Mouse (Mus musculus): ENCODE measurements around the gene Polr2j. TPM values are rescaled to one million over a fixed set of nuclear protein-coding genes. Genes with fewer than 3 reads are reported as not detected.
A peak's percentile ranks its signal among the peaks of the same experiment; 100 is the strongest.

Polr2j gene
- polyA plus RNA-seq, 1 experiment from 2014 or later, result 270 TPM

DNA sequence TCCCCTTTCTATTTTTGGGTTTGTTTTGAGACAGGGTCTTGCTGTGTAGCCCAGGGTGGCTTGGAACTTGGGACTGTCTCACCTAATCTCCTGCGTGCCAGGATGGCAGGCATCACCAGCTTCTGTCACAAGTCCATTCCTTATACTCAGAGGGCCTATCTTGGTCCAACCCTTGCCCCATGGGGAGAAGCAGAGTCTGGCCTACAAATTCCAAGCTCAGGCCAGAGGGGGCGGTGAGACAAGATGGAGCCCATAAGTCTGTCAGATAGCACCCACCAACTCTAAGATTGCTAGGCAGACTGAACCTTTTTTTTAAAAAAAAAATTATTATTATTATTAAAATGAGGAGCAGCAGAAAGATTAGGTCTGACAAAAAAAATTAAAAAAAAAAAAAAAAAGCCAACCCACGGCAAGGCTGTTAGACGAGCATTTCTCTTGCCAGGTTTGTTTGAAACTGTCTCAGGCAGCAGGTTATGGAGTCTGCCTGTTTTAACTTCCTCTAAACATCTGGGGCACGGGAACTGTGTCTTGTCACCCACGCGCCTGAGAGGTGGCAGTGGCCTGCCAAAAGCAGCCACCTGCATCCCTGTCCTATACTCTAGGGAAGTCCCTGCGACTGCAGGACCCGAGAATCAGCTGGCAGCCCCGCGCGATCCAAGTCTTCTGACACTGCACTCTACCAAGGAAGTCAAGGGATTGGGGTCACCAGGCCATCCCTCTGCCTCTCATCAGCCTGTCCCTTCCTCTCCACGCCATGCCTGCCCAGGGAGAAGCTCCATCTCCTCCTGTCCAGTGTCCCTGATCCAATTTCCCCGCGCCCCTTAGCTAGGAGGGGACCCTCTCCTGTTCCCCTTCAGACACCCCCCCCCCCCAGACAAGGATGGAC is 53.4 kb downstream of the Polr2j start:
- WGBS, result 11% methylated on average over 15 of the region's 15 CpGs
- H3K4me1 ChIP-seq (ENCODE audit: control insufficient read depth, insufficient read depth, low read length), result peaks cover 13% of the 10 kb centered on the region; the same call in 1 of the 2 replicates
- no peaks in the 10 kb centered on the region for H3K9me3 ChIP-seq (ENCODE audit: control insufficient read depth, low read length)
- peak overlapping the region; percentile 63 for H3K9ac ChIP-seq (ENCODE audit: low read depth, low read length)
- peak; percentile 58 for ATAC-seq (ENCODE audit: low FRiP score, low TSS enrichment)
- no peaks in the 10 kb centered on the region for H3K27me3 ChIP-seq (ENCODE audit: control insufficient read depth, insufficient read depth, low read length)
- peak overlapping the region; percentile 54 for H3K4me3 ChIP-seq (ENCODE audit: low read length)
- no peak overlapping the region; the same call in 1 of the 2 replicates for H3K27ac ChIP-seq (ENCODE audit: low read depth, low read length)
- H3K36me3 ChIP-seq (ENCODE audit: control insufficient read depth, insufficient read depth, low read length), result no peaks in the 10 kb centered on the region
- peak overlapping the region; percentile 84 for H3K4me2 ChIP-seq (replicated peaks; ENCODE audit: low read depth, low read length)

DNA sequence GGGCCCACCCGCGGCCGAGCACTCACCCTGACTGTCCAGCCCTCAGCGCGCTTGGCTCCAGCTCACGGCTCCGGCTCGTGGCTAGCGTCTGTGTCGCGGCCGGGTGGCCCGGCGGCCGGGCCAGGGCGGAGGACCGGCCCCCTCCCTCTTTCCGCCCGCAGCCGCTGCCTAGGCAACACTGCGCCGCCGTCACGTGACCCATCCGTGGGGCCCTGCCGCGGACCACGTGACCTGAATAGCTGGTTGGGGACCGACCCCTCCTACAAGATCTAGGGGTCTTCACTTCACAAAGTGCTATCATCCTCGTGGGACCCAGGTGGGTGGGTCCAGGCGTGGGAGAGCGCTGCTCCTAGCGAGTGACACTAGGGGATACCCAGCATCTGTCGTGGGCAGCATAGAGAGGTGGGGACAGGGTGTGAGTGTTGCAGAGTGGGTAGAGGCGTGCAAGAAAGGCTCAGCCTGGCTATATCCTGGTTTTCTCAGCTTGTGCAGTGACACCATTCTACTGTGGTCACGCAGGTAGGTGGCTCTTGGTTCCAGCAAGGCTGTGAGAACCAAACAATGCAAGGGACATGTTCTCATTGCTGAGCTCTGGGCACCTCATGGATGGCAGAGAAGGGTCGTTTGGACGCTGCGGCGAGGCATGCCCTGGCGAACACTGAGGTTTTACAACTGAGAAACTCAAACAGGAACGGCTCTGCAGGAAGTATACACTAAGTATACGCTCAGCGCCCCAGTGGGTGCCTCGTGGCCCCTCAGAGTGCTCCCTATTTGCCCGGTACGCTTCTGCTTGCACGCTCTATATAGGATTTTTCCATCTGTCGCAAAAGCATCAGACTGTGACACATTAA is 54.3 kb downstream of the Polr2j start, which contains the start of gene Orai2:
Gene Orai2, minus strand, starts transcription at position 202 of the 851 bp plus-strand sequence.
- WGBS, result 3% methylated on average over 49 of the region's 49 CpGs

GRCm38 (mm10) chr5:136171363-136172341 is 55.2 kb downstream of the Polr2j start:
- H3K4me2 ChIP-seq (replicated peaks; ENCODE audit: low read depth, low read length), result peak overlapping the region; percentile 84
- H3K27ac ChIP-seq (ENCODE audit: low read depth, low read length), result no peak overlapping the region
- peak overlapping the region; percentile 54 for H3K4me3 ChIP-seq (ENCODE audit: low read length)
- H3K27me3 ChIP-seq (ENCODE audit: control insufficient read depth, insufficient read depth, low read length), result no peaks in the 10 kb centered on the region
- no peak overlapping the region for H3K9ac ChIP-seq (ENCODE audit: low read depth, low read length)
- no peak for ATAC-seq (ENCODE audit: low FRiP score, low TSS enrichment)
- H3K36me3 ChIP-seq (ENCODE audit: control insufficient read depth, insufficient read depth, low read length), result no peaks in the 10 kb centered on the region
- WGBS, result 32% methylated on average over 17 of the region's 17 CpGs
- H3K9me3 ChIP-seq (ENCODE audit: control insufficient read depth, low read length), result no peaks in the 10 kb centered on the region
- peaks cover 13% of the 10 kb centered on the region; the same call in 1 of the 2 replicates for H3K4me1 ChIP-seq (ENCODE audit: control insufficient read depth, insufficient read depth, low read length)

More for the DNA sequence above, 54.3 kb downstream of the Polr2j start, which contains the start of gene Orai2:
- H3K36me3 ChIP-seq (ENCODE audit: control insufficient read depth, insufficient read depth, low read length), result no peaks in the 10 kb centered on the region
- no peak within 1 kb of the TSS; the same call in 1 of the 2 replicates for H3K27ac ChIP-seq (ENCODE audit: low read depth, low read length)
- peak; percentile 92 for ATAC-seq (ENCODE audit: low FRiP score, low TSS enrichment)
- peaks cover 13% of the 10 kb centered on the region; the same call in 1 of the 2 replicates for H3K4me1 ChIP-seq (ENCODE audit: control insufficient read depth, insufficient read depth, low read length)
- H3K9me3 ChIP-seq (ENCODE audit: control insufficient read depth, low read length), result no peaks in the 10 kb centered on the region
- peak within 1 kb of the TSS; percentile 54 for H3K4me3 ChIP-seq (ENCODE audit: low read length)
- H3K27me3 ChIP-seq (ENCODE audit: control insufficient read depth, insufficient read depth, low read length), result no peaks in the 10 kb centered on the region
- H3K4me2 ChIP-seq (replicated peaks; ENCODE audit: low read depth, low read length), result peak within 1 kb of the TSS; percentile 84
- H3K9ac ChIP-seq (ENCODE audit: low read depth, low read length), result peak within 1 kb of the TSS; percentile 63

Small RNA genes lying within 50 kb of the gene (microRNA-seq; reads per million reads assigned to microRNA genes)
- 1.1 reads per million for gene Mir7035

Other genes starting within 250 kb of the Polr2j start
- 32.4 and 36.9 TPM in 2 replicates for gene Hspb1, start 228.7 kb upstream of the Polr2j start, polyA plus RNA-seq (2014; fragmentation: Nextera tagmentation; extraction: Ambion mirVana)
- gene Ywhag, start 182.0 kb upstream of the Polr2j start, polyA plus RNA-seq (2014; fragmentation: Nextera tagmentation; extraction: Ambion mirVana), result 90.2 and 105 TPM in 2 replicates
- gene Ssc4d, start 142.1 kb upstream of the Polr2j start, polyA plus RNA-seq (2014; fragmentation: Nextera tagmentation; extraction: Ambion mirVana), result 10.2 and 10.3 TPM in 2 replicates
- gene Zp3, start 136.5 kb upstream of the Polr2j start, polyA plus RNA-seq (2014; fragmentation: Nextera tagmentation; extraction: Ambion mirVana), result 0.29 TPM in 1 of 2 replicates, not detected in the other
- 24.0 and 26.6 TPM in 2 replicates for gene Dtx2, start 121.8 kb upstream of the Polr2j start, polyA plus RNA-seq (2014; fragmentation: Nextera tagmentation; extraction: Ambion mirVana)
- gene Upk3b, start 78.1 kb upstream of the Polr2j start, polyA plus RNA-seq (2014; fragmentation: Nextera tagmentation; extraction: Ambion mirVana), result 0.85 and 0.99 TPM in 2 replicates
- gene Upk3bl, start 62.1 kb upstream of the Polr2j start, polyA plus RNA-seq (2014; fragmentation: Nextera tagmentation; extraction: Ambion mirVana), result 1.3 and 2.2 TPM in 2 replicates
- gene Rasa4, start 32.7 kb upstream of the Polr2j start, polyA plus RNA-seq (2014; fragmentation: Nextera tagmentation; extraction: Ambion mirVana), result 13.5 and 17.5 TPM in 2 replicates
- 32.2 and 40.0 TPM in 2 replicates for gene Lrwd1, start 19.4 kb downstream of the Polr2j start, polyA plus RNA-seq (2014; fragmentation: Nextera tagmentation; extraction: Ambion mirVana)
- 12.5 and 16.0 TPM in 2 replicates for gene Alkbh4, start 19.5 kb downstream of the Polr2j start, polyA plus RNA-seq (2014; fragmentation: Nextera tagmentation; extraction: Ambion mirVana)
- gene Orai2, start 54.1 kb downstream of the Polr2j start, polyA plus RNA-seq (2014; fragmentation: Nextera tagmentation; extraction: Ambion mirVana), result 5.6 and 6.6 TPM in 2 replicates
- gene Prkrip1, start 82.3 kb downstream of the Polr2j start, polyA plus RNA-seq (2014; fragmentation: Nextera tagmentation; extraction: Ambion mirVana), result 57.5 and 64.5 TPM in 2 replicates
- 5.0 and 5.4 TPM in 2 replicates for gene Sh2b2, start 129.9 kb downstream of the Polr2j start, polyA plus RNA-seq (2014; fragmentation: Nextera tagmentation; extraction: Ambion mirVana)